Mouse (Mus musculus) olfactory bulb, adult 2 months (tissue): ENCODE measurements around the gene Zfp248. TPM values are rescaled to one million over a fixed set of nuclear protein-coding genes. Genes with fewer than 3 reads are reported as not detected.

ENCODE experiments used
- H3K27ac ChIP-seq: fragments of 200-500 bp; 2 replicates; pipeline ENCODE4 v1.5.1; 2012; ENCODE audit warnings: low read depth, low read length; ENCODE audit not compliant: insufficient read depth
- H3K4me1 ChIP-seq: fragments of 200-500 bp; 2 replicates; pipeline ENCODE4 v1.6.1; 2012; ENCODE audit warnings: low read length; ENCODE audit not compliant: control insufficient read depth, insufficient read depth
- H3K4me3 ChIP-seq: fragments of 200-500 bp; 2 replicates; pipeline ENCODE4 v1.5.1; 2012; ENCODE audit warnings: mild to moderate bottlenecking, low read depth, low read length, moderate library complexity; ENCODE audit not compliant: insufficient read depth
- CTCF ChIP-seq: fragments of 200-500 bp; IDR thresholded peaks from 2 replicates; pipeline ENCODE4 v1.5.1; 2012; ENCODE audit warnings: low read depth, mild to moderate bottlenecking, low read length, moderate library complexity; ENCODE audit not compliant: insufficient read depth
- POLR2A ChIP-seq: fragments of 200-500 bp; IDR thresholded peaks from 2 replicates; pipeline ENCODE4 v1.6.1; 2012; ENCODE audit warnings: mild to moderate bottlenecking, low read depth, low read length, moderate library complexity; ENCODE audit not compliant: insufficient read depth
- WGBS: fragments of 180-500 bp; shearing (Covaris S2); methylation state at CpG from one replicate; pipeline ENCODE4 v1.1.7; 2018; 5-methylcytosine and 5-hydroxymethylcytosine counted together
- polyA plus RNA-seq: library from polyadenylated mRNA; stranded (reverse); fragments of >200 nt; gene quantifications from 2 replicates; pipeline ENCODE4 v1.2.4, GENCODE M21; 2012; ENCODE audit warnings: low replicate concordance; ENCODE audit not compliant: missing spikeins, insufficient read depth, insufficient read length

Gene Zfp248
- polyA plus RNA-seq: not detected in 2 replicates

DNA sequence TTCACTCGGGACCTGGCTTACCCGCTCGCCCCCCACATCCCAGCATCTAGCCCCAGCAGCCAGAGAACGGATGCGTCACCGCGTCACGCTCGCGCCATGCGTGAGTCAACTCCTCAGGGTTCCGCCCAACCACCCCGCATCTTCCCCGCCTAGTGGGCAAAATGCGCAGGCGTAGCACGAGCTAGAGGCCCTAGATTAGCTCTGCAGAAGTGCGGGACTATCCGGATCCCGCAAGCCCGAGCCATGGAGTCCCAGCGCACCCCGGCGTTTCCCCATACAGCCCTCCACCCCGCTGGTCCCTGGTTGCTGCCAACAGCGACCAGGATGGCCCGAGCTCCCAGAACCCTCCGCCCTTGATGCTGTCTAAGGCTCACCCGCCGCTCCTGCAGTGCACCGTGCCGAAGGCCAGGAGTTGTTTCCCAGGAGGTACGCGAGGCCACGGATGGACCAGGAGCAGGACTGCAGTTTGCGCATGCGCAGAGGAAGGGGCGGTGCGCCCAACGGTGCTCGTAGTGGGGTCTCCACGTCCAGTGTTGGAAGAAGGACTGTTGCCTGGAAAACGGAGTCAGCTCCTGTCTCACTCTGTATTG, at the start of gene Zfp248:
Gene Zfp248, minus strand, starts transcription at position 487 of the 590 bp plus-strand sequence.
- under 1% methylated on average over 43 of the region's 43 CpGs for WGBS
- TF ChIP-seq POLR2A: peak; percentile 77
- TF ChIP-seq CTCF: peak; percentile 14; the same call in 1 of the 2 replicates
- Histone ChIP-seq H3K4me1 (no peaks in the 10 kb centered on the region), H3K4me3 (peak within 1 kb of the TSS; percentile 64), H3K27ac (peak within 1 kb of the TSS; percentile 95)

DNA sequence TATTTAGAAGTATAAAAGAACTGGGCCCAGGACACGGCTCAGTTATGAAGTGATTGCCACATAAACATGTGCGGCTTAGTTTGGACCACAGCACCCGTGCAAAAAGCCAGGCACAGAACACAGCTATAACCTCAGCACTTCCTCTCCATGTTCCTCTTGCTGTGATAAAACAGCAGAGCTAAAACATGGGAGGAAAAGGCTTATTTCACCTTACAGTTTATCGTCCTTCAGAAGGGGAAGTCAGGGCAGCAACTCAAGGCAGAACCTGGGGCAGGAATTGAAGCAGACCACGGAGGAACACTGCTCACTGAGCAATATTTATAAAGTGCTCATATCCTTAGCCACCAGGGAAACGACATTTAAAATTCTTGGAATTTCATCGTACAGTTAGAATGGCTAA, 43.7 kb upstream of the Zfp248 start:
- 89% methylated on average over 7 of the region's 7 CpGs for WGBS
- H3K27ac ChIP-seq: no peak overlapping the region
- no peak for TF ChIP-seq POLR2A
- TF ChIP-seq CTCF: no peak
- H3K4me3 ChIP-seq: no peak overlapping the region
- no peaks in the 10 kb centered on the region for H3K4me1 ChIP-seq

- H3K4me1 ChIP-seq: no peaks in the 10 kb centered on the region; the same call in 1 of the 2 replicates
- H3K4me3 ChIP-seq: no peak overlapping the region
- WGBS: 91% methylated on average over 1 of the region's 1 CpGs
- no peak overlapping the region for H3K27ac ChIP-seq
- TF ChIP-seq POLR2A: no peak
- TF ChIP-seq CTCF: no peak
These were observed 26.8 kb upstream of the Zfp248 start for GRCm38 (mm10) chr6:118482125-118482524.

DNA sequence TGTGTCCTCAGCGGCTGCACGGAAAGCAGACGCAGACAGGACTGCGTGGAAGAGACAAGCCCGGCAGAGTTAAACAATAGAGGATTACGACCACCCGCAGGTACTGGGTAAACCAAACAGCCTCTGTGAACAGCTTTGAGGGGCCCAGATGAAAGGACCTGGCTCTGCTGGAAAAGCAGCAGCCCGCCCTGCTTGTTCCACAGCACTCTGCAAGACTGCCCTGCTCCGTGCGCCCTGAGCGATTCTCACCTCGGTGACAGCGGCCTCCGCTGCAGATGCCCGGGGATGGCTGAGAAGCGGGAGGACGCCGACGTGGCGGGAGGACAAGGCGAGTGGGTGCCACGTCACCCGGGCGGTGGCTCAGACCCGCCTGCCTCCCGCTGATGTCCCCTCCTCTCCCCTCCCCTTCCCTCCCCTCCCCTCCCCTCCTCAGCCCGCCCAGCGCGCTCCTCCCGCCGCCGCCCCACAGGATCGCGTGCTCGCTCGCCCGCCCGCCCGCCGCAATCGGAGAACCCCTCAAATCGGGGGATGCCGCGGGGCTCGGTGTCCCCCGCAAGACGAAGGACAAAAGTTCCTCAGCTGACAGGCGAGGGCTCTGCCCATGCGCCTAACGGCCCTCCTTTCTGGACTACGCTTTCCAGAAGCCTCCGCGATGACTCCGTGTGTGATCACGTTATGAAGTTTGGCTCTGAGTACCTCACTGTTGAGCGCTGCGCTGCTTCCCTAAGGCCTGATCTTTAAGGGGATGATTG, 23.8 kb upstream of the Zfp248 start, which contains the start of gene Zfp9:
Gene Zfp9, minus strand, starts transcription at position 364 of the 752 bp plus-strand sequence.
- TF ChIP-seq POLR2A: peak; percentile 86
- no peak for TF ChIP-seq CTCF
- peak within 1 kb of the TSS; percentile 18 for H3K27ac ChIP-seq

GRCm38 (mm10) chr6:118477875-118478785, 22.8 kb upstream of the Zfp248 start:
- H3K4me3 ChIP-seq: peak overlapping the region; percentile 60
- TF ChIP-seq CTCF (no peak), POLR2A (no peak)
- no peaks in the 10 kb centered on the region; the same call in 1 of the 2 replicates for H3K4me1 ChIP-seq
- 15% methylated on average over 10 of the region's 10 CpGs for WGBS
- H3K27ac ChIP-seq: no peak overlapping the region

More for the DNA sequence above, 23.8 kb upstream of the Zfp248 start, which contains the start of gene Zfp9:
- peak within 1 kb of the TSS; percentile 60 for H3K4me3 ChIP-seq
- WGBS: under 1% methylated on average over 45 of the region's 57 CpGs
- no peaks in the 10 kb centered on the region; the same call in 1 of the 2 replicates for H3K4me1 ChIP-seq

DNA sequence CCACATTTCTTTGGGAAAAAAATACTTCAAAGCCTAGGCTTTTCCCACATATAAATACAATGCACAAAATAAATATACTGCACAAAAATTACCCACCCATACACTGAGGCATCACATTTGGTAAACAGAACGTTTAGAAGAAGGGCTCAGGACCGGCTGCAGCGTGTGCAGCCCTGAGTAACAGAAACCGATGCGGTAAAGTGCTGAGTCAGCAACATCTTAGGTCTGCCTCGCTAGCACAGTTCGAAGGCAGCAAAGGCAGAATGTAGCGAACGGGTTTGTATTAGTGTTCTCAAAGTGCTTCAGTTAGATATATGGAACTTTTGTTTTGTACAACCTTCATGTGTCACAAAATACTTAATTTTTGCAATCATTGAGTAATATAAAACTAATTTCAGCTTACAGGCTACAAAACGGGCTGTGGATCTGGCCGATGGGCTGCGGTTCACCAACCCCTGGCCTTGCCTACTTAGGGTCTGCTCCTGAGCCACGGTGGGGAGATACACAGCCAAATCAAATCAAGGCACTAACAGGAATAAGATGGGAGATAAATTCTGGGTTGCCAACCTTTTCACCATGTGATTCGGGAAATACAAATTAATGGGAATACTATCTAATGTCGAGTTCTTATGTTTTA, 6.9 kb upstream of the Zfp248 start:
- Histone ChIP-seq H3K27ac (no peak overlapping the region), H3K4me3 (no peak overlapping the region), H3K4me1 (no peaks in the 10 kb centered on the region)
- TF ChIP-seq CTCF (no peak), POLR2A (no peak)
- WGBS: 84% methylated on average over 15 of the region's 15 CpGs

DNA sequence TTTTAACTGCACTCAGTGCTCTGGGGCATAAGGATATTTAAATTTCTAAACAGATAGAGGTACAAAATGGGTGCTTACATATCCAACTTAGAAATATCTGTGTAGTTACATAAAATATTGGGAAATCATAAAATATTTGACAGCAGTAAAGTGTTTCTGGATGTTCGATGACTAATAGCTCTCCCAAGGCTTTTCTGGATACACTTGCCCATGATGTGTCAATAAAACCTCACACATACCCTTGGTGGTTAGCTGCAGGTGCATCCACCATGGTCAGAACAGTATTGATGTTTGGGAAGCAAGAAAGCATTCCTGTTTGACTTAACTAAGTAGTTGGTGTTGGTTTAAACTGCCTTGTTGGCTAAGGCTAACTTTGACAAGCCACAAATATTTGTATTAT, 2.4 kb upstream of the Zfp248 start:
- no peak overlapping the region for H3K4me3 ChIP-seq
- no peak overlapping the region for H3K27ac ChIP-seq
- TF ChIP-seq POLR2A: no peak
- TF ChIP-seq CTCF: no peak
- WGBS: 95% methylated on average over 1 of the region's 1 CpGs
- no peaks in the 10 kb centered on the region for H3K4me1 ChIP-seq

DNA sequence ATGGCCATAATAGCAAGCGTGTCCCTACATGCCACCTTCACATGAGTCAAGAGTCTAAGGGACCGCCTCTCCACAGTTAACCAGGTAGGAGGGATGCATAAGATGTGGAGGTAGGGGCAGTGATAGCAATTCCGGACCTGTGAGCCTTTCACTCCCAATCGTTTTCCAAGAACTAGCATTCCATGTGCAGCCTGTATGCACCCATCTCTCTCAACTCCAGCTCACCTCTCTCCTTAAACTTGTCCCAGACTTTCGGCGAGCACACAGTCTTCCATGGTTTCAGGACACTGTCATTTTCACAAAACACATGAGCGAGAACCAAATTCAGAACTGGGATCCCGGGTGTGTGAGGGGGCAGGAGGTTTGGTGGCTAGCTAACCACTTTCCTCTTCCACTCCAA, 876 bp downstream of the Zfp248 start:
- Histone ChIP-seq H3K27ac (no peak overlapping the region), H3K4me1 (no peaks in the 10 kb centered on the region), H3K4me3 (peak overlapping the region; percentile 64)
- TF ChIP-seq CTCF: no peak
- TF ChIP-seq POLR2A: no peak
- WGBS: 17% methylated on average over 8 of the region's 8 CpGs

- Histone ChIP-seq H3K4me3 (no peak overlapping the region), H3K27ac (no peak overlapping the region), H3K4me1 (no peaks in the 10 kb centered on the region)
- 85% methylated on average over 4 of the region's 4 CpGs for WGBS
- TF ChIP-seq POLR2A: no peak
- TF ChIP-seq CTCF: no peak
These were observed 23.8 kb downstream of the Zfp248 start for GRCm38 (mm10) chr6:118431502-118431901.
